Mouse (Mus musculus) left cerebral cortex, adult 2 months (tissue): Measurements from ENCODE around the gene Gas2l3. TPM values are rescaled to one million over a fixed set of nuclear protein-coding genes. Genes with fewer than 3 reads are reported as not detected.

Experiments used
- DNase-seq, 2 experiments: peaks; one replicate each; pipeline ENCODE4 v3.0.0; 2021 to 2022; ENCODE audit warnings: low spot score in 2 of 2, mixed read lengths in 1 of 2; ENCODE audit errors: extremely low spot score in 1 of 2
- H3K27ac ChIP-seq: fragments of 200-600 bp; 2 replicates; pipeline ENCODE4 v1.8.1; 2022
- H3K4me3 ChIP-seq: fragments of 200-600 bp; 2 replicates; pipeline ENCODE4 v1.8.1; 2022
- CTCF ChIP-seq: fragments of 200-600 bp; IDR thresholded peaks from 2 replicates; pipeline ENCODE4 v1.8.1; 2022; ENCODE audit warnings: antibody characterized with exemption, mild to moderate bottlenecking, moderate library complexity
- intact Hi-C: fragments of 180-260 bp; cut with DNase I; formaldehyde crosslinking; loops from one replicate; pipeline ENCODE4 v1.15.1; 2025
- total RNA-seq, 2 experiments: library from RNA; stranded (reverse); gene quantifications; 2 replicates each; pipeline ENCODE4 v1.2.3; 2021

The Gas2l3 gene
- total RNA-seq, 2 experiments from 2014 or later = 3.8 to 3.9 TPM

DNA sequence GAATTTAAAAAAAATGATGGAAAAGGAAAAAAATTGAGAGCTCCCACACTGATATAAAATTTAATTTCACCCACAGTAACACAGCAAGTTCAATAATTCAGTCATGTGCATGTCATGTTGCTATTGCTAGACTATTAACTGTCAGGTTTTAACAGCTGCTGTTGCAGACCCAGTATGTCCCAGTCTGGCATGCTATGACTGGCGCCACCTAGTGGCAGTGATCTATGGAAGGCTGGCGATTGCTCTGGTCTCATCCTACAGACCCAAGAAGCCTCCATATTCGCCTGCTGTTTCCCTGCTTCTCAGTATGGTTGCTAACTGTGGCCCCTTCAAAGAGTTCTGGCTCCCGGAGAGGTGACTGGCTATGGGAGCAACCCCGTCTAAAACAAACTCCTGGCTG, 60.3 kb downstream of the Gas2l3 start:
- H3K27ac ChIP-seq = no peak overlapping the region
- H3K4me3 ChIP-seq = no peak overlapping the region
- DNase-seq = peak; percentile 55 to 67
- TF ChIP-seq CTCF = peak; percentile 85
- intact Hi-C loops = loop anchor here (1.0 kb wide), 1 partner anchor 56 kb away; no protein-coding TSS in a partner anchor

GRCm38 (mm10) chr10:89377750-89378149, 66.0 kb downstream of the Gas2l3 start:
- no peak for DNase-seq
- intact Hi-C loops = no loop called here
- no peak for TF ChIP-seq CTCF
- H3K4me3 ChIP-seq = no peak overlapping the region
- H3K27ac ChIP-seq = no peak overlapping the region

- no peak overlapping the region for H3K4me3 ChIP-seq
- intact Hi-C loops = no loop called here
- no peak overlapping the region for H3K27ac ChIP-seq
- DNase-seq = no peak
- TF ChIP-seq CTCF = no peak
These were observed 73.7 kb downstream of the Gas2l3 start for GRCm38 (mm10) chr10:89370051-89370450.

GRCm38 (mm10) chr10:89358933-89359332, 84.8 kb downstream of the Gas2l3 start:
- intact Hi-C loops = no loop called here
- no peak for DNase-seq

More at GRCm38 (mm10) chr10:89358933-89359332, 84.8 kb downstream of the Gas2l3 start:
- TF ChIP-seq CTCF = no peak
- no peak overlapping the region for H3K4me3 ChIP-seq
- no peak overlapping the region for H3K27ac ChIP-seq

Other genes starting within 250 kb of the Gas2l3 start
- gene Ano4, start 99.2 kb downstream of the Gas2l3 start, total RNA-seq = 10 to 100 TPM; 19.9 to 23.4 TPM
- not detected for gene Nr1h4, start 89.6 kb upstream of the Gas2l3 start, total RNA-seq
- 1 to 10 TPM; 2.4 to 2.8 TPM for gene Slc17a8, start 177.3 kb upstream of the Gas2l3 start, total RNA-seq
- 10 to 100 TPM; 34.2 to 34.7 TPM for gene Scyl2, start 242.3 kb upstream of the Gas2l3 start, total RNA-seq